Mouse (Mus musculus): ENCODE results near the gene Cops9. TPM values are rescaled to one million over a fixed set of nuclear protein-coding genes. Genes with fewer than 3 reads are reported as not detected.

Gene Cops9
- total RNA-seq, 2 experiments from 2014 or later, result 241 to 255 TPM

GRCm38 (mm10) chr1:92647752-92648151 lies 6.0 kb upstream of the Cops9 start:
- DNase-seq (ENCODE audit: low spot score in 2 of 2), result peak; percentile 62 to 66

GRCm38 (mm10) chr1:92647026-92647425 lies 5.2 kb upstream of the Cops9 start:
- DNase-seq (ENCODE audit: low spot score in 2 of 2), result peak in 1 of 2 experiments; percentile 6

GRCm38 (mm10) chr1:92646601-92647000 lies 4.8 kb upstream of the Cops9 start:
- DNase-seq (ENCODE audit: low spot score in 2 of 2), result peak in 1 of 2 experiments; percentile 7

GRCm38 (mm10) chr1:92646111-92646510 lies 4.3 kb upstream of the Cops9 start:
- peak in 1 of 2 experiments; percentile 12 for DNase-seq (ENCODE audit: low spot score in 2 of 2)

- no peak for DNase-seq (ENCODE audit: low spot score in 2 of 2)
Measured at GRCm38 (mm10) chr1:92644916-92645315, 3.1 kb upstream of the Cops9 start.

GRCm38 (mm10) chr1:92643691-92644090 lies 1.9 kb upstream of the Cops9 start:
- no peak for DNase-seq (ENCODE audit: low spot score in 2 of 2)

GRCm38 (mm10) chr1:92640393-92640792 lies 1.4 kb downstream of the Cops9 start:
- DNase-seq (ENCODE audit: low spot score in 2 of 2), result no peak

GRCm38 (mm10) chr1:92638736-92639135 lies 3.0 kb downstream of the Cops9 start:
- no peak for DNase-seq (ENCODE audit: low spot score in 2 of 2)

GRCm38 (mm10) chr1:92638181-92638580 lies 3.6 kb downstream of the Cops9 start:
- DNase-seq (ENCODE audit: low spot score in 2 of 2), result peak in 1 of 2 experiments; percentile 12

- DNase-seq (ENCODE audit: low spot score in 2 of 2), result peak in 1 of 2 experiments; percentile 15
Measured at GRCm38 (mm10) chr1:92637501-92638172, 4.1 kb downstream of the Cops9 start.

- peak in 1 of 2 experiments; percentile 11 for DNase-seq (ENCODE audit: low spot score in 2 of 2)
Measured at GRCm38 (mm10) chr1:92636676-92637075, 5.1 kb downstream of the Cops9 start.

- no peak for DNase-seq (ENCODE audit: low spot score in 2 of 2)
Measured at GRCm38 (mm10) chr1:92636015-92636414, 5.8 kb downstream of the Cops9 start.

GRCm38 (mm10) chr1:92634976-92635599 lies 6.7 kb downstream of the Cops9 start:
- DNase-seq (ENCODE audit: low spot score in 2 of 2), result peak in 1 of 2 experiments; percentile 10

- DNase-seq (ENCODE audit: low spot score in 2 of 2), result no peak
Measured at GRCm38 (mm10) chr1:92634569-92634968, 7.2 kb downstream of the Cops9 start.

- peak in 1 of 2 experiments; percentile 14 for DNase-seq (ENCODE audit: low spot score in 2 of 2)
Measured at GRCm38 (mm10) chr1:92633726-92634125, 8.1 kb downstream of the Cops9 start.

- DNase-seq (ENCODE audit: low spot score in 2 of 2), result peak in 1 of 2 experiments; percentile 7
Measured at GRCm38 (mm10) chr1:92632948-92633347, 8.8 kb downstream of the Cops9 start.

GRCm38 (mm10) chr1:92632196-92632595 lies 9.6 kb downstream of the Cops9 start:
- DNase-seq (ENCODE audit: low spot score in 2 of 2), result no peak

- DNase-seq (ENCODE audit: low spot score in 2 of 2), result no peak
Measured at GRCm38 (mm10) chr1:92628227-92628626, 13.6 kb downstream of the Cops9 start.

GRCm38 (mm10) chr1:92618360-92618759 lies 23.4 kb downstream of the Cops9 start:
- no peak for DNase-seq (ENCODE audit: low spot score in 2 of 2)

- no peak for DNase-seq (ENCODE audit: low spot score in 2 of 2)
Measured at GRCm38 (mm10) chr1:92617488-92617887, 24.3 kb downstream of the Cops9 start, which contains the start of gene Olfr12. Olfr12 (plus strand) TSS chr1:92617788.

- no peak for DNase-seq (ENCODE audit: low spot score in 2 of 2)
Measured at GRCm38 (mm10) chr1:92616046-92616445, 25.7 kb downstream of the Cops9 start.

- DNase-seq (ENCODE audit: low spot score in 2 of 2), result no peak
Measured at GRCm38 (mm10) chr1:92614516-92614915, 27.3 kb downstream of the Cops9 start.

- no peak for DNase-seq (ENCODE audit: low spot score in 2 of 2)
Measured at GRCm38 (mm10) chr1:92613175-92613574, 28.6 kb downstream of the Cops9 start.
